Mouse (Mus musculus): ENCODE results near the gene Ccl17. TPM values are rescaled to one million over a fixed set of nuclear protein-coding genes. Genes with fewer than 3 reads are reported as not detected.
A peak's percentile ranks its signal among the peaks of the same experiment; 100 is the strongest.
"Not testable (repeated sequence)": the region's sequence is repeated elsewhere in the genome, so short reads cannot be mapped to it uniquely, and the experiment has no call there.

Gene Ccl17
- polyA plus RNA-seq, 1 experiment from 2014 or later = 5.7 TPM

- Histone ChIP-seq H3K4me1 (ENCODE audit: insufficient read depth, low read depth, low read length) (peaks cover 5% of the 10 kb centered on the region; the same call in 1 of the 2 replicates), H3K27me3 (replicated peaks; ENCODE audit: insufficient read depth, low read length) (no peaks in the 10 kb centered on the region), H3K9ac (replicated peaks; ENCODE audit: low read depth) (peak overlapping the region; percentile 91), H3K9me3 (ENCODE audit: low read length) (no peaks in the 10 kb centered on the region), H3K27ac (ENCODE audit: low read length) (no peak overlapping the region), H3K4me2 (replicated peaks; ENCODE audit: low read depth, low read length) (peak overlapping the region; percentile 88; the same call in 1 of the 2 replicates), H3K36me3 (ENCODE audit: insufficient read depth, low read length) (no peaks in the 10 kb centered on the region), H3K4me3 (ENCODE audit: low read depth, low read length) (no peak overlapping the region)
- no peak for TF ChIP-seq EP300 (IDR thresholded peaks at IDR 0.05)
- no peak for TF ChIP-seq CTCF (IDR thresholded peaks at IDR 0.05)
- DNase-seq (ENCODE audit: low spot score) (peak; percentile 27), ATAC-seq (no peak)
- 60% methylated on average over 11 of the region's 11 CpGs for WGBS
Observed at GRCm38 (mm10) chr8:94836456-94837240, 26.4 kb downstream of the Ccl17 start.

- Histone ChIP-seq H3K4me1 (ENCODE audit: insufficient read depth, low read depth, low read length) (peaks cover 5% of the 10 kb centered on the region; the same call in 1 of the 2 replicates), H3K9me3 (ENCODE audit: low read length) (no peaks in the 10 kb centered on the region), H3K9ac (replicated peaks; ENCODE audit: low read depth) (peak within 1 kb of the TSS; percentile 91), H3K27me3 (replicated peaks; ENCODE audit: insufficient read depth, low read length) (no peaks in the 10 kb centered on the region), H3K36me3 (ENCODE audit: insufficient read depth, low read length) (no peaks in the 10 kb centered on the region), H3K4me2 (replicated peaks; ENCODE audit: low read depth, low read length) (peak within 1 kb of the TSS; percentile 88), H3K4me3 (ENCODE audit: low read depth, low read length) (peak within 1 kb of the TSS; percentile 91), H3K27ac (ENCODE audit: low read length) (peak within 1 kb of the TSS; percentile 95)
- ATAC-seq (peak; percentile 99), DNase-seq (ENCODE audit: low spot score) (peak; percentile 98)
- TF ChIP-seq EP300 (IDR thresholded peaks at IDR 0.05) (no peak; the same call in 1 of the 2 replicates), CTCF (IDR thresholded peaks at IDR 0.05) (0 out of 2 replicates have a peak, but pooled peaks have one; percentile 4)
- WGBS = under 1% methylated on average over 80 of the region's 82 CpGs
Observed at GRCm38 (mm10) chr8:94837662-94838574, 27.7 kb downstream of the Ccl17 start, which contains the start of the genes Coq9 and Ciapin1. Coq9 (plus strand) TSS chr8:94838321. Ciapin1 (minus strand) TSS chr8:94838358.

- Histone ChIP-seq H3K9me3 (ENCODE audit: low read length) (no peaks in the 10 kb centered on the region), H3K27me3 (replicated peaks; ENCODE audit: insufficient read depth, low read length) (no peaks in the 10 kb centered on the region), H3K4me1 (ENCODE audit: insufficient read depth, low read depth, low read length) (peaks cover 5% of the 10 kb centered on the region; the same call in 1 of the 2 replicates), H3K36me3 (ENCODE audit: insufficient read depth, low read length) (no peaks in the 10 kb centered on the region), H3K4me2 (replicated peaks; ENCODE audit: low read depth, low read length) (peak overlapping the region; percentile 88), H3K4me3 (ENCODE audit: low read depth, low read length) (peak overlapping the region; percentile 91), H3K9ac (replicated peaks; ENCODE audit: low read depth) (peak overlapping the region; percentile 91), H3K27ac (ENCODE audit: low read length) (peak overlapping the region; percentile 95)
- under 1% methylated on average over 24 of the region's 24 CpGs for WGBS
- TF ChIP-seq EP300 (IDR thresholded peaks at IDR 0.05) = no peak
- TF ChIP-seq CTCF (IDR thresholded peaks at IDR 0.05) = 0 out of 2 replicates have a peak, but pooled peaks have one; percentile 0
- peak; percentile 65 for ATAC-seq
- peak; percentile 82 for DNase-seq (ENCODE audit: low spot score)
Observed at GRCm38 (mm10) chr8:94838600-94838999, 28.3 kb downstream of the Ccl17 start.

GRCm38 (mm10) chr8:94841183-94841582, 30.9 kb downstream of the Ccl17 start:
- no peak overlapping the region for H3K9ac ChIP-seq (replicated peaks; ENCODE audit: low read depth)
- ATAC-seq = no peak

GRCm38 (mm10) chr8:94850049-94850448, 39.8 kb downstream of the Ccl17 start:
- no peak overlapping the region for H3K4me3 ChIP-seq (ENCODE audit: low read depth, low read length)
- H3K9ac ChIP-seq (replicated peaks; ENCODE audit: low read depth) = no peak overlapping the region
- no peaks in the 10 kb centered on the region for H3K27me3 ChIP-seq (replicated peaks; ENCODE audit: insufficient read depth, low read length)
- DNase-seq (ENCODE audit: low spot score) (no peak), ATAC-seq (no peak)
- peaks cover 32% of the 10 kb centered on the region for H3K36me3 ChIP-seq (ENCODE audit: insufficient read depth, low read length)
- no peak overlapping the region for H3K27ac ChIP-seq (ENCODE audit: low read length)
- no peaks in the 10 kb centered on the region for H3K4me1 ChIP-seq (ENCODE audit: insufficient read depth, low read depth, low read length)
- TF ChIP-seq CTCF (IDR thresholded peaks at IDR 0.05) (no peak), EP300 (IDR thresholded peaks at IDR 0.05) (no peak)
- no peak overlapping the region for H3K4me2 ChIP-seq (replicated peaks; ENCODE audit: low read depth, low read length)
- H3K9me3 ChIP-seq (ENCODE audit: low read length) = no peaks in the 10 kb centered on the region
- WGBS = 92% methylated on average over 5 of the region's 5 CpGs

More at GRCm38 (mm10) chr8:94841183-94841582, 30.9 kb downstream of the Ccl17 start:
- no peaks in the 10 kb centered on the region for H3K9me3 ChIP-seq (ENCODE audit: low read length)
- peaks cover 5% of the 10 kb centered on the region; the same call in 1 of the 2 replicates for H3K4me1 ChIP-seq (ENCODE audit: insufficient read depth, low read depth, low read length)
- H3K4me3 ChIP-seq (ENCODE audit: low read depth, low read length) = no peak overlapping the region
- WGBS = 42% methylated on average over 2 of the region's 2 CpGs
- no peak overlapping the region for H3K27ac ChIP-seq (ENCODE audit: low read length)
- H3K4me2 ChIP-seq (replicated peaks; ENCODE audit: low read depth, low read length) = no peak overlapping the region
- TF ChIP-seq EP300 (IDR thresholded peaks at IDR 0.05) = no peak
- TF ChIP-seq CTCF (IDR thresholded peaks at IDR 0.05) = peak; percentile 32
- peaks cover 14% of the 10 kb centered on the region; the same call in 1 of the 2 replicates for H3K36me3 ChIP-seq (ENCODE audit: insufficient read depth, low read length)
- DNase-seq (ENCODE audit: low spot score) = peak; percentile 46
- H3K27me3 ChIP-seq (replicated peaks; ENCODE audit: insufficient read depth, low read length) = no peaks in the 10 kb centered on the region

- H3K4me3 ChIP-seq (ENCODE audit: low read depth, low read length); ATAC-seq; H3K27me3 ChIP-seq (replicated peaks; ENCODE audit: insufficient read depth, low read length); H3K27ac ChIP-seq (ENCODE audit: low read length); H3K4me2 ChIP-seq (replicated peaks; ENCODE audit: low read depth, low read length); H3K9me3 ChIP-seq (ENCODE audit: low read length); H3K4me1 ChIP-seq (ENCODE audit: insufficient read depth, low read depth, low read length); DNase-seq (ENCODE audit: low spot score); H3K9ac ChIP-seq (replicated peaks; ENCODE audit: low read depth): not testable (repeated sequence)
- H3K36me3 ChIP-seq (ENCODE audit: insufficient read depth, low read length) = peaks cover 27% of the 10 kb centered on the region
- 89% methylated on average over 11 of the region's 11 CpGs for WGBS
Observed at GRCm38 (mm10) chr8:94854761-94855160, 44.5 kb downstream of the Ccl17 start.

Data from lung, postnatal 0 days (tissue).